Mouse (Mus musculus) frontal cortex, adult 2 months (tissue): ENCODE measurements around the gene Olfr1076. TPM values are rescaled to one million over a fixed set of nuclear protein-coding genes. Genes with fewer than 3 reads are reported as not detected.
"Not testable (repeated sequence)": the region's sequence is repeated elsewhere in the genome, so short reads cannot be mapped to it uniquely, and the experiment has no call there.

Experiments
- DNase-seq, 2 experiments: peaks; one replicate each; pipeline ENCODE4 v3.0.0; 2022; ENCODE audit warnings: low spot score in 1 of 2; ENCODE audit errors: extremely low spot score in 1 of 2
- polyA plus RNA-seq: library from polyadenylated mRNA; depleted of rRNA; stranded (reverse); fragments of >200 nt; gene quantifications from 2 replicates; pipeline ENCODE4 v1.2.3, GENCODE M21; 2012; rRNA removed

Olfr1076 gene
- not detected in 2 replicates for polyA plus RNA-seq

- DNase-seq = no peak
These were observed at the start of gene Olfr1076 for GRCm38 (mm10) chr2:86508161-86508560. Gene Olfr1076, plus strand, starts transcription at chr2:86508461.

- no peak for DNase-seq
These were observed 47.8 kb upstream of the Olfr1076 start for GRCm38 (mm10) chr2:86460434-86460833.

DNA sequence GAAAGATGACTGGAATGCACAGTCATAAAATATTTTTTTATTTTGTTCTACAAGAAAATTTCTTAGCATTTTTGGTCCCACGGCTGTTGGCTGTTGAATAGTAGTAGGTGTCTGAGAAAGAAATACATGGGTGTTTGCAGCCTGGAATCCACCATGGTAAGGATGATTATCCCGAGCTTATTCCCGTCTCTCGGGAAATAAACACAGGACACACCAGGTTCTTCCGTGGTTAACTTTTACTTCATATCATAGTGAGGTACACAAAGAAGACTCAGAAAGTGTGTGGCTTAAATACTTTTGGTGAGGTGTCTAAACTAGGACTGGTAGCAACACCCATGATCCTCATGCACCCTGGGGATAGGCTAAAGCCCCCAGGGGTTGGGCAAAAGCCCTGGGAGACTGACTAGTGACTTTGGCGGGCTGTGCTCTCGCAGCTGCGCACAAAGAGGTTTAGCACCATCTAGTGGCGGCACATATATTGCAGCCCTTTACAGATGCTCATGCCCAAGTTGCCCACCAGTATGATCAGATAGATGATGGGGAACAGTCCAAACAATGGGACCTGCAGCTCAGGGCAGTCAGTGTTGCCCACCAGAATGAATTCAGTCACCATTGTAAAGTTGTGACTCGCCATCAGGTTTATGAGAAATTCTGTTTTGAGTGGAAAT is 43.7 kb upstream of the Olfr1076 start:
- peak in 1 of 2 experiments; percentile 76 for DNase-seq

DNA sequence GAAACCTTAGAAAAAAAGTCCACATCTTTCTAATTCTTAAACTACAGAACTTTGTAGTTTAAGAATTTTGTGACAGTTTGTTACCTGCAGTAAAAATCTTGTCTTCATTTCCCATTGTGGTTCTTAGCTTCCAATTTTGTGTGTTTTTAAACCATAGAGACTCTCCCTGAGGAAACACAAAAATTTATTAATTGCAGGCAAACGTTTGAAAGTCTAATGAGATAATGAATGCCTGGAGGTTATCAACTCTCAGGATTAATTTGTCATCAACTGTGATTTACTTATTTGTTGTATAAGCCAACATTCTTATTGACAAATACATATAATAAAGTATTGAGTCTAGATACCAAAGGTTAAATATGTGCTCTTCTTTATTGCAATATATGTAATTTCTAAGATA is 21.0 kb upstream of the Olfr1076 start, which contains the start of gene Olfr228:
TSS of gene Olfr228 (minus strand) at position 101 of the 400 bp plus-strand sequence.
- no peak for DNase-seq

DNA sequence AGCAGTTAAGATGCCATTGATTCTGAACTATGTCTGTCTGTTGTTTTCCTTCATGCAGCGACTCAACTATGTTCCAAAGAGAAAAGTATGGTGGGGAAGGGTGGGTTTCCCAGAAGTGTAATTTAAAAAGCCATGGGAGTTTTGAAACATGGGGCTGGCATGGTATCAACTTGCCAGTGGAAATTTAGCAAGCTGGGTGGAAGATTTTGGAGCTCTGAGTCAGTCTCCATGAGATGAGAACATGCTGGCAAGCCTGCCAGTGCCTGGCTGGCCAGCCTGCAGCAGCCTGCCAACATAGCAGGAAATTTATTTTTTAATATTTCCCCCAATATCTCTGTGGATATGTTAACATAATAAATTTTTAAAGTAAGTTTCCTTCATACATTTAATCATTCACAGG is 22.7 kb downstream of the Olfr1076 start:
- peak in 1 of 2 experiments; percentile 7 for DNase-seq

- no peak for DNase-seq
These were observed 34.1 kb downstream of the Olfr1076 start, which contains the start of gene Olfr1079 for GRCm38 (mm10) chr2:86542380-86542779. Gene Olfr1079, minus strand, starts transcription at chr2:86542480.

DNA sequence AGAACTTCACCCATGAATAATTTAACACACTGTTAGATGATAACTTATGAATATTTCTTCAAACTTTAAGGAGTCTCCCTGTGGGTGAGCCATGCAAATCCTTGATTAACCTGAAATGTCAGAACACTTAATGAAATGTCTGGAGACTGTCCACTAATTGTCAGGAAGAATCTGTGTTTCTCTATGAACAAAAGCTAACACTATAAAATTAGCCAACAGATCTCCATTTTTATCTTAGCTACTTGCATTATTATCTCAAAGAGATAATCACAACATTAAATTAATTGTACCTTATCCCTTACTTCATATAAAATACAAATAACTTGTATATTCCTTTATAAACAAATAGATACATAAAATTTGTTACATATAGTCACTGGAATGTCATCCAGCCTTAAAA is 49.9 kb downstream of the Olfr1076 start, which contains the start of gene Olfr1080:
TSS of gene Olfr1080 (minus strand) at position 101 of the 400 bp plus-strand sequence.
- DNase-seq = not testable (repeated sequence)

Other genes with a start within 250 kb of the Olfr1076 start
- not detected in 2 replicates for gene Olfr1051, start 229.4 kb upstream of the Olfr1076 start, polyA plus RNA-seq
- 0.11 TPM in 1 of 2 replicates, not detected in the other for gene Olfr1052, start 216.0 kb upstream of the Olfr1076 start, polyA plus RNA-seq
- not detected in 2 replicates for gene Olfr1053, start 193.2 kb upstream of the Olfr1076 start, polyA plus RNA-seq
- gene Olfr1054, start 173.0 kb upstream of the Olfr1076 start, polyA plus RNA-seq = 0.06 TPM in 1 of 2 replicates, not detected in the other
- 0.11 TPM in 1 of 2 replicates, not detected in the other for gene Olfr1055, start 158.2 kb upstream of the Olfr1076 start, polyA plus RNA-seq
- not detected in 2 replicates for gene Olfr1056, start 146.0 kb upstream of the Olfr1076 start, polyA plus RNA-seq
- gene Olfr1057, start 130.1 kb upstream of the Olfr1076 start, polyA plus RNA-seq = not detected in 2 replicates
- not detected in 2 replicates for gene Olfr1058, start 119.9 kb upstream of the Olfr1076 start, polyA plus RNA-seq
- gene Olfr1061, start 94.4 kb upstream of the Olfr1076 start, polyA plus RNA-seq = not detected in 2 replicates
- gene Olfr1062, start 81.7 kb upstream of the Olfr1076 start, polyA plus RNA-seq = not detected in 2 replicates
- gene Olfr1065, start 57.9 kb upstream of the Olfr1076 start, polyA plus RNA-seq = 0.06 TPM in 1 of 2 replicates, not detected in the other
- gene Olfr1066, start 52.2 kb upstream of the Olfr1076 start, polyA plus RNA-seq = not detected in 2 replicates
- not detected in 2 replicates for gene Olfr228, start 21.1 kb upstream of the Olfr1076 start, polyA plus RNA-seq
- not detected in 2 replicates for gene Olfr1079, start 34.0 kb downstream of the Olfr1076 start, polyA plus RNA-seq
- gene Olfr1080, start 49.8 kb downstream of the Olfr1076 start, polyA plus RNA-seq = 0.06 TPM in 1 of 2 replicates, not detected in the other
- not detected in 2 replicates for gene Olfr1082, start 90.5 kb downstream of the Olfr1076 start, polyA plus RNA-seq
- not detected in 2 replicates for gene Olfr1084, start 131.3 kb downstream of the Olfr1076 start, polyA plus RNA-seq
- not detected in 2 replicates for gene Olfr1085, start 153.6 kb downstream of the Olfr1076 start, polyA plus RNA-seq
- not detected in 2 replicates for gene Olfr1086, start 171.6 kb downstream of the Olfr1076 start, polyA plus RNA-seq
- not detected in 2 replicates for gene Olfr1087, start 189.9 kb downstream of the Olfr1076 start, polyA plus RNA-seq
- gene Olfr1089, start 225.2 kb downstream of the Olfr1076 start, polyA plus RNA-seq = not detected in 2 replicates